Mouse (Mus musculus) CH12.LX (cell line): Measurements from ENCODE around the gene Fam135a.
"Not testable (repeated sequence)": the region's sequence is repeated elsewhere in the genome, so short reads cannot be mapped to it uniquely, and the experiment has no call there.

ENCODE experiments used
- BHLHE40 ChIP-seq: IDR thresholded peaks from 2 replicates; pipeline ENCODE4 v1.6.1; 2011; ENCODE audit warnings: mild to moderate bottlenecking, low read depth, low read length, improper control_type of control experiment
- CHD1 ChIP-seq: IDR thresholded peaks from 2 replicates; pipeline ENCODE4 v1.6.1; 2012; ENCODE audit warnings: low read depth, low read length, improper control_type of control experiment, inconsistent platforms
- CTCF ChIP-seq, 2 experiments: IDR thresholded peaks in 1 of 2; conservative IDR thresholded peaks in 1 of 2; 2 replicates each; pipeline ENCODE4 v1.5.1; 2011 to 2012; ENCODE audit warnings: low read depth in 2 of 2, low read length in 2 of 2, improper control_type of control experiment in 1 of 2, inconsistent platforms in 1 of 2, mild to moderate bottlenecking in 1 of 2, moderate library complexity in 1 of 2
- E2F4 ChIP-seq: IDR thresholded peaks from 2 replicates; pipeline ENCODE4 v1.6.1; 2011; ENCODE audit warnings: low read depth, low read length, improper control_type of control experiment; ENCODE audit not compliant: insufficient replicate concordance
- ELF1 ChIP-seq: IDR thresholded peaks from 2 replicates; pipeline ENCODE4 v1.6.1; 2014; ENCODE audit warnings: low read depth, mild to moderate bottlenecking, inconsistent platforms, low read length, improper control_type of control experiment
- IRF4 ChIP-seq: IDR thresholded peaks from 2 replicates; pipeline ENCODE4 v1.6.1; 2014; ENCODE audit warnings: low read depth, mild to moderate bottlenecking, inconsistent platforms, low read length, improper control_type of control experiment
- JUND ChIP-seq: conservative IDR thresholded peaks from 2 replicates; pipeline ENCODE4 v1.6.1; 2011; ENCODE audit warnings: low read depth, low read length, improper control_type of control experiment
- MAFK ChIP-seq: IDR thresholded peaks from 2 replicates; pipeline ENCODE4 v1.6.1; 2011; ENCODE audit warnings: low read length, improper control_type of control experiment; ENCODE audit not compliant: insufficient replicate concordance
- POLR2A ChIP-seq: IDR thresholded peaks from 2 replicates; pipeline ENCODE4 v1.6.1; 2011; ENCODE audit warnings: low read depth, mild to moderate bottlenecking, improper control_type of control experiment, low read length
- RAD21 ChIP-seq: IDR thresholded peaks from 2 replicates; pipeline ENCODE4 v1.6.1; 2011; ENCODE audit warnings: low read depth, mild to moderate bottlenecking, low read length, improper control_type of control experiment, moderate library complexity
- TBP ChIP-seq: conservative IDR thresholded peaks from 2 replicates; pipeline ENCODE4 v1.6.1; 2011; ENCODE audit warnings: low read depth, low read length, improper control_type of control experiment
- USF1 ChIP-seq: IDR thresholded peaks from 2 replicates; pipeline ENCODE4 v1.6.1; 2014; ENCODE audit warnings: low read depth, mild to moderate bottlenecking, inconsistent platforms, low read length, improper control_type of control experiment
- ZKSCAN1 ChIP-seq: IDR thresholded peaks from 2 replicates; pipeline ENCODE4 v1.6.1; 2012; ENCODE audit warnings: low read depth, inconsistent platforms, low read length, improper control_type of control experiment, borderline replicate concordance

GRCm38 (mm10) chr1:23971159-23971558 lies 129.0 kb downstream of the Fam135a start:
- not testable (repeated sequence) for TF ChIP-seq CHD1; MAFK; CTCF (conservative IDR thresholded peaks at IDR 0.05 in 1 of 2, IDR thresholded peaks at IDR 0.05 in 1 of 2; ENCODE audit: low read depth in 2 of 2, low read length in 2 of 2); POLR2A; ZKSCAN1; RAD21; TBP; USF1; IRF4; BHLHE40; ELF1; E2F4; JUND
